ENCODE assay signal across 8 mouse cellular contexts in the genomic region with DNA sequence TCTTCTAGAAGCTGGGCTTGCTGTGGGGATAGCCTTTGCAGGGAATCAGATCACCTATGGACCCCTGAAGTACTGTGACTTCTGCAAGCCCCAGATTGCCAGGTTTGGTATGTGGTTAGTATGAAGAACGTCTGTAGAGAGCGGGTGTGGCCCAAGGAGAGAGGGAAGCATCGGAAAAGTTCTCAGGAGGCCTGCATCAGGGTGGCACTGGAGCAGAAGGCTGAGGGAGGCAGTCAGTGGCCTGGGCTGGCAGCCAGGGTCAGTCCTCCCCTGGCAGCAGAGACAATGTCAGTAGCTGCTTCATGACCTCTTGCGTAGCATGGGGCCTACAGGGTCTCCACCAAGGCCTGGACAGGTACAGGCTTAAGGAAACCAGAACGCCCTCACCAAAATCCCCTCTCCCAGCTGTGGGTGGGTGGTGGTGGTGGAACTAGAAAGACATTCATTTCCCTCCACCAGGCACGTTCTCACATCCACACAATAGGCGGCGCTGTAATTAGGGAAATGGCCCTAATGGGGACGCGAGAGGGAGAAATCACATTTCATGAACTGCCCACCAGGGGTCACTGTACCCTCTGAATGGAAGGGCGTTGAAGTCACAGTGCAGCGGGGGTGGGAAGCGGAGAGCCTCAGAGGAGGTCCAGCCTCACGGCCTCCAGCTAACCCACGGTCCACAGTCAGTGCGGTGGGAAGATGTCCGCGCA. TPM values are rescaled to one million over a fixed set of nuclear protein-coding genes. Genes with fewer than 3 reads are reported as not detected.
A peak's percentile ranks its signal among the peaks of the same experiment; 100 is the strongest.
DNase-seq lines count a peak whose midpoint lies in the region; ATAC-seq and TF ChIP-seq lines count a peak whose summit lies in the region.

No protein-coding gene starts in this region.

- no peak for TF ChIP-seq EP300 in MEL (IDR thresholded peaks at IDR 0.05; ENCODE audit: low read depth in 1 of 2, low read length in 2 of 2)

- DNase-seq in MEL (ENCODE audit: low read depth, low spot score): peak; percentile 81
- peak; percentile 84 to 86 for DNase-seq in cerebellum, adult 2 months
- DNase-seq in hindbrain, embryonic 10.5 days (ENCODE audit: low spot score): peak; percentile 85
- DNase-seq in layer of hippocampus, adult 9-11 months: peak; percentile 80
- DNase-seq in ovary, postnatal 14 days (ENCODE audit: low spot score): peak; percentile 80
- peak; percentile 75 for DNase-seq in thymus, postnatal 14 days

- no peak overlapping the region for H3K4me3 ChIP-seq in MEL (ENCODE audit: control insufficient read depth in 1 of 2, insufficient read depth in 1 of 2, low read depth in 2 of 2, low read length in 2 of 2)
- peak overlapping the region; percentile 60 for H3K4me3 ChIP-seq in cerebellum, adult 2 months (replicated peaks; ENCODE audit: insufficient read depth, low read depth, low read length)
- H3K4me3 ChIP-seq in hindbrain, embryonic 10.5 days: peak overlapping the region; percentile 44
- H3K4me3 ChIP-seq in lung, embryonic 16.5 days (ENCODE audit: low read length): peak overlapping the region; percentile 4

- H3K4me1 ChIP-seq in MEL (ENCODE audit: control insufficient read depth in 1 of 2, insufficient read depth in 2 of 2, low read length in 2 of 2): no peaks in the 10 kb centered on the region
- 0 out of 2 replicates have a peak, but pooled peaks cover 3% of the 10 kb centered on the region for H3K4me1 ChIP-seq in cerebellum, adult 2 months (ENCODE audit: control insufficient read depth, insufficient read depth, low read length)
- peaks cover 26% of the 10 kb centered on the region for H3K4me1 ChIP-seq in hindbrain, embryonic 10.5 days (replicated peaks)
- H3K4me1 ChIP-seq in lung, embryonic 16.5 days (replicated peaks; ENCODE audit: control insufficient read depth, insufficient read depth, low read length): peaks cover 4% of the 10 kb centered on the region

- TF ChIP-seq RAD21 in MEL (IDR thresholded peaks at IDR 0.05; ENCODE audit: low read depth, low read length): peak; percentile 61

- 24% methylated on average over 18 of the region's 18 CpGs for WGBS in cerebellum, adult 2 months
- WGBS in hindbrain, embryonic 10.5 days: 23% methylated on average over 18 of the region's 18 CpGs
- 28% methylated on average over 18 of the region's 18 CpGs for WGBS in lung, embryonic 16.5 days

- no peaks in the 10 kb centered on the region for H3K79me2 ChIP-seq in MEL (ENCODE audit: control insufficient read depth, insufficient read depth, low read length, poor library complexity)

- H3K9me3 ChIP-seq in MEL (replicated peaks; ENCODE audit: insufficient read depth, low read length): no peaks in the 10 kb centered on the region
- no peaks in the 10 kb centered on the region for H3K9me3 ChIP-seq in hindbrain, embryonic 10.5 days
- no peaks in the 10 kb centered on the region for H3K9me3 ChIP-seq in lung, embryonic 16.5 days (ENCODE audit: control insufficient read depth, low read length)

- TF ChIP-seq POLR2A in MEL (IDR thresholded peaks at IDR 0.05; ENCODE audit: control insufficient read depth in 1 of 2, insufficient read depth in 1 of 2, low read depth in 1 of 2, low read length in 2 of 2, poor library complexity in 1 of 2): no peak
- peak; percentile 70 for TF ChIP-seq POLR2A in cerebellum, adult 2 months (IDR thresholded peaks at IDR 0.05; ENCODE audit: borderline replicate concordance, insufficient read depth, low read length)

- H3K4me2 ChIP-seq in lung, embryonic 16.5 days (ENCODE audit: low read depth, low read length): peak overlapping the region; percentile 42

- no peak overlapping the region for H3K9ac ChIP-seq in MEL (ENCODE audit: control insufficient read depth, low read depth, low read length, poor library complexity, severe bottlenecking)
- H3K9ac ChIP-seq in lung, embryonic 16.5 days (ENCODE audit: low read length): no peak overlapping the region

- peak in 2 of 3 experiments; percentile 68 to 82 for TF ChIP-seq CTCF in MEL (IDR thresholded peaks at IDR 0.05 in 2 of 3, conservative IDR thresholded peaks at IDR 0.05 in 1 of 3; ENCODE audit: control insufficient read depth in 1 of 3, insufficient read depth in 1 of 3, low read depth in 2 of 3, low read length in 3 of 3, poor library complexity in 1 of 3, severe bottlenecking in 1 of 3)
- peak; percentile 92 for TF ChIP-seq CTCF in cerebellum, adult 2 months (IDR thresholded peaks at IDR 0.05; ENCODE audit: borderline replicate concordance, insufficient read depth, low read depth, low read length)

- H3K36me3 ChIP-seq in MEL (ENCODE audit: control insufficient read depth in 1 of 2, insufficient read depth in 2 of 2, low read length in 2 of 2): no peaks in the 10 kb centered on the region
- no peaks in the 10 kb centered on the region for H3K36me3 ChIP-seq in hindbrain, embryonic 10.5 days
- H3K36me3 ChIP-seq in lung, embryonic 16.5 days (ENCODE audit: control insufficient read depth, insufficient read depth, low read length): no peaks in the 10 kb centered on the region

- ATAC-seq in frontal cortex, adult (ENCODE audit: low TSS enrichment): peak; percentile 61
- peak; percentile 37 for ATAC-seq in lung, embryonic 16.5 days (ENCODE audit: low read depth)

- H3K27ac ChIP-seq in MEL (ENCODE audit: control insufficient read depth, low read depth, low read length): no peak overlapping the region
- peak overlapping the region; percentile 56 for H3K27ac ChIP-seq in cerebellum, adult 2 months (ENCODE audit: insufficient read depth, low read length)
- no peak overlapping the region for H3K27ac ChIP-seq in hindbrain, embryonic 10.5 days
- no peak overlapping the region for H3K27ac ChIP-seq in lung, embryonic 16.5 days (ENCODE audit: low read length)

- H3K27me3 ChIP-seq in MEL (ENCODE audit: control insufficient read depth in 1 of 2, insufficient read depth in 2 of 2, low read length in 2 of 2): no peaks in the 10 kb centered on the region
- H3K27me3 ChIP-seq in cerebellum, adult 2 months (ENCODE audit: control insufficient read depth, insufficient read depth, low read length): no peaks in the 10 kb centered on the region
- peaks cover 43% of the 10 kb centered on the region for H3K27me3 ChIP-seq in hindbrain, embryonic 10.5 days (ENCODE audit: insufficient read depth, poor library complexity, severe bottlenecking)
- peaks cover 19% of the 10 kb centered on the region for H3K27me3 ChIP-seq in lung, embryonic 16.5 days (ENCODE audit: control insufficient read depth, insufficient read depth, low read depth, low read length)

TF ChIP-seq in MEL, 35 proteins besides CTCF, POLR2A, EP300 and RAD21:
- TF ChIP-seq MAZ (IDR thresholded peaks at IDR 0.05; ENCODE audit: low read depth, low read length): no peak
- TF ChIP-seq ETS1 (IDR thresholded peaks at IDR 0.05; ENCODE audit: low read depth, low read length): no peak
- peak; percentile 82 for TF ChIP-seq SMC3 (IDR thresholded peaks at IDR 0.05; ENCODE audit: low read depth, low read length)
- TF ChIP-seq HCFC1 (IDR thresholded peaks at IDR 0.05; ENCODE audit: low read depth, low read length): no peak
- peak; percentile 50 for TF ChIP-seq ZC3H11A (IDR thresholded peaks at IDR 0.05; ENCODE audit: low read depth, low read length)
- TF ChIP-seq E2F4 (IDR thresholded peaks at IDR 0.05; ENCODE audit: borderline replicate concordance, low read depth, low read length): no peak
- TF ChIP-seq MEF2A (IDR thresholded peaks at IDR 0.05; ENCODE audit: extremely low read depth, insufficient replicate concordance, low read depth, low read length, poor library complexity, severe bottlenecking): no peak

RNA-seq across cellular contexts. Expression of a gene that starts 31.2 kb away (rescaled TPM):
- 6.3 TPM in 2 replicates for total RNA-seq in MEL (2012; rRNA removed)
- 10 to 100 TPM in 1 of 2 experiments, not detected in 1; 15.0 TPM for polyA plus RNA-seq in MEL (2012; ENCODE audit: insufficient read depth in 1 of 2, insufficient read length in 2 of 2, low read depth in 1 of 2, low replicate concordance in 2 of 2, missing spikeins in 1 of 2)
- polyA plus RNA-seq in cerebellum, adult 2 months (2012; rRNA removed): 20.7 and 21.1 TPM in 2 replicates
- polyA plus RNA-seq in hindbrain, embryonic 10.5 days (2016; fragmentation: Nextera tagmentation; extraction: Ambion mirVana): 4.8 and 5.1 TPM in 2 replicates
- polyA plus RNA-seq in lung, embryonic 16.5 days (2015; fragmentation: Nextera tagmentation; extraction: Ambion mirVana): 14.1 and 15.7 TPM in 2 replicates

Comparison
In these comparisons a context has a peak if more than half of its experiments do, and no peak if none do; other contexts are left out.
1. H3K4me3 ChIP-seq: peak in cerebellum, adult 2 months (single experiment), hindbrain, embryonic 10.5 days (single experiment) and lung, embryonic 16.5 days (single experiment); none in MEL (0 of 2).
2. Peak in every context shown above with its lines, with median percentiles within 50 percentile points of each other: DNase-seq.